Mouse (Mus musculus) ovary, adult 18-20 months (tissue): ENCODE results near the gene Olfr1143.

Source experiments
- DNase-seq: peaks from one replicate; pipeline ENCODE4 v3.0.0; 2022; ENCODE audit warnings: low spot score, mixed read lengths

Olfr1143 gene

DNA sequence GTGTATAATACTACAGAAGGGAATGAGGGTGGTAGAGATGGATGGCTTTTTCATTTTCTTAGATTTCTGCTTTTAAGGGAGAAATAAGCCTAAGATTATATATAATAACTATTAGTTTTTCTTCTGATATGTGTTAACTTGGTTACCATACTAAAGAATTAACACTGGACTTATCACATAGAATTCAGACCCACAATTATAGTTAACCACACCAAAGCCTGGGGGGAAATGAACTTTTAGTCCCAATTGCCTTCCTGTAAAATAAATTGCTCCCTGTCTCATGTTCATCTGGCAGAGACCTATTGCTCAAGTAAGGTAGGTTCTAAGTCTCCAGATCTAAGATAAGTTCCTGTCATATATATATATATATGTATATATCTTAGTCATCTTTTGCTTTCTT is at the start of gene Olfr1143:
Gene Olfr1143, plus strand, starts transcription at position 301 of the 400 bp plus-strand sequence.
- DNase-seq = no peak

DNA sequence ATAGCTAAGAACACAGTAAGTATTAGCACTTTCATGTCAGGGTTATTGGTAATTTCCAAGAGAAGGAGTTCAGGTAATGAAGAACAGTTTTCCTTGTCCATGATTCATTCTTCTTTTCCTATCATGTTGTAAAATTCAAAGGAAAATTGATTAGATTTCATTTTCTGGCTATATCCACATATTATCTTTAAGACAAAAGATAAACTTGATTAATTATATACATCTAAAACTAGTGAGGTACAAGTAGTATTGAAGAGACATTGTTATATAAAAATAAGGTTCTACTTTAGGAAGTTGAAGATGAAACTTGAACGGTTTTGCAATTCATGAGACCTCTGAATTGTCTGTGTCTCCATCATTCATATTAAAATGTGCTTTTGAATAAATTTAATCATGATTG is 46.5 kb upstream of the Olfr1143 start, which contains the start of gene Olfr1141:
Gene Olfr1141, minus strand, starts transcription at position 101 of the 400 bp plus-strand sequence.
- DNase-seq = no peak

DNA sequence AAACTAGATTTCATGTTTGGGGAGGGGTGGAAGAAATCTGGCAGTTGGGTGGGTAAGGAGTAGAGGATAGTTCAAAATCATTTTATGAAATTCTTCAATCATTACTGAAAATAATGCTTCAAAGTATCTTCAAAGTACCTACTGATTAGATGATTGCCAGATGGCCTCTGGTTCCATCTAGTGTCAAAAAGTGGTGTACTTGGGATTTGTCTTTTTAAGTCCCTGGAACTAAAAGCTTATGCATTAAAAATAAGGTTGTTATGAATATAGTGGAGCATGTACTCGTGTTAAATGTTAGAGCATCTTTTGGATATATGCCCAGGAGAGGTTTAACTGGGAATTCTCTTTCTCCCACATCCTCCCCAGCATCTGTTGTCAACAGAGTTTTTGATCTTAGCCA is 24.2 kb upstream of the Olfr1143 start:
- no peak for DNase-seq

DNA sequence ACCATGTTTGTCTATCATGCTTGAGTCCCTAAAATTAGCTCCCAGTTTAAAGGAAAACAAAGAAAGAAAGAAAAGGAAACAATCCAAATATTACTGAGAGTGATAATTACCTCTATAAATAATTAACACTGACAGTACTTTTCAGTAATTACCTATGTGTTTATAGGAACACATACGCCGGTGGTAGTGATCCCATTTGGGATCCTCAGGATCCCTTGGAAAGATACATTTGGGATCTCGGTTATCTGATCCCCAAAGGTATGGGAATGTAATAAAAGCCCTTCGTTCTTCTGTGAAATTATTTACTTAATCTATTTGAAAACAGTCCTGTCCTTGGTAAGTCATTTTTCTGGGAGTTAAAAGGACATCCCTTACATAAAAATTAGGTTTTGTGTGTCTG is 21.2 kb upstream of the Olfr1143 start, which contains the start of gene Olfr152:
Gene Olfr152, plus strand, starts transcription at position 301 of the 400 bp plus-strand sequence.
- no peak for DNase-seq

DNA sequence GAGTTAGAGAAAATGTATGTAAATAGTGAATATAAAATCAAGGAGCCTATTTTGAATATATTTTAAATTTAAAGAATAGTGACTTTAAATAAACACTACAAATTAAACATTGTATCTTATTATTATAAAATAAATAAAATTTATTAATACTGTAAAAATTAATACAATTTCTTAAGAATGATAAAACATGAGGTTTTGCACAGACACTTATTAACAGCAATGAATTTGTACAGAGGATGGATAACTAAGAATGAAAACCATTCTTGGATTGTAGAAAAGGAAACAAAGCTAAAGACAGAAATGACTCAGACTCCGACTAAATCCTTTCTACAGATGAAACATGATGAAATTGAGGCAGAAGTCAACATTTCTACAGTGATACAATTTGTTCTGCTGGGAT is 9.1 kb downstream of the Olfr1143 start, which contains the start of gene Olfr1145:
Gene Olfr1145, plus strand, starts transcription at position 301 of the 400 bp plus-strand sequence.
- no peak for DNase-seq

DNA sequence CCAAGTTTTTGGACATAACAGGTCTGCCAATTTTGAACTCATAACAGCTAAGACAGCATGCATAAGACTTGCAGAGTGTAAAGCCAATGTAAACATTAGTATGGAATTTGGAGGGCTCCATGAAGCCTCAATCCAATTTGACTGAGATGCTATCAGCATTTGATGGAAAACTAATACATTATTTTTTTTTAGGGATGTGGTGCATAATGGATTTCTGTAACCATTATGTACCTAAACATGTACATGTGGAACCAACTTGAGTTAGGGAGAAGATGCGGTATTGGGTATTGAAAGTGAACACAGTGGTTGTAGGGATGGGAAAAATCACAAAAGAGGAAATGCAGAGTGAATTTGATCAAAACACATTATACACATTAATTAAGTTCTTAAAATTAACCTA is 29.8 kb downstream of the Olfr1143 start, which contains the start of gene Olfr1148:
Gene Olfr1148, plus strand, starts transcription at position 301 of the 400 bp plus-strand sequence.
- DNase-seq = no peak

DNA sequence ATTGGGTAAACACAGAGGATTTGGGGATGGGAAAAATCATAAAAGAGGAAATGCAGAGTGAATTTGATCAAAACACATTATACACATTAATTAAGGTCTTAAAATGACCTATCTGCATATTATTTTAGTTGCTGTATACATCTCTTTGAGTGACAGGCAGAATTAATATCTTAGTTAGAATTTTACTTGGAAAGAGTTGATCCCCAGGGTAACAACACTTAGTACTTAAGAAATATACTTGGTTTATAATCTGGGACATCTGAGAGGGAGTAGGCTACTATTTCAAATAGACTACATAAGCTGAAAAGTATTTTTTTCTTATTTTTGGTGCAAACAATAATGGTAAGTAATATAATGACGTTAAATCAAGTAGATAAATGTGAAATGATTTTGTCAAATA is 43.3 kb downstream of the Olfr1143 start, which contains the start of gene Olfr1150-ps1:
Gene Olfr1150-ps1, plus strand, starts transcription at position 301 of the 400 bp plus-strand sequence.
- DNase-seq = no peak
